ENCODE assay signal across 14 mouse cellular contexts in the genomic region with DNA sequence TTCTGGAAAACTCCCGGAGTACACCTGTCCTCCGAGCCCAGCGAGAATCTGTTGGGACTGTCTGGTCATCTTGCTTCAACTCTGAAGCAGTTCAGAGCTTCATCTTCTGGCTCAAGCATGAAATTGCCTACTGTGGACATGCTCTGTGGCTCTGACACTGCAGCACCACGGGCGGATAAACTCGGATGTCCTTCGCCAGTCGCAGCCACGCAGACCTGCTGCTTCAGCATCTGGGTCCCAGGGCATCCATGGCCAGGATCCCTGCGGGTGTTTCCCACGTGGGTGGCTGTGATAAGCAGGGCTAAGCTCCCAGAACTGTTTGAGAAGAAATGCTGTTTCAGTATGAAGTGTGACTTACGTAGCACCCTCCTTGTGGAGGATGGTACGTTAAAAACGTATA.
"Had no signal": no experiment of that assay in that cellular context is flagged by ENCODE, and none has a peak within 500 bp of the region (broad histone marks: within the 10 kb centered on the region; RNA-seq: fewer than 3 reads in every experiment).

No protein-coding gene starts in this region.

- ATAC-seq: lung, postnatal 0 days; midbrain, embryonic 15.5 days had no signal

- H3K27ac ChIP-seq: limb, embryonic 13.5 days; liver, embryonic 15.5 days; midbrain, embryonic 15.5 days; neural tube, embryonic 12.5 days had no signal

- DNase-seq: kidney, postnatal 36 days; layer of hippocampus, adult 9-11 months; layer of hippocampus, postnatal 36 days; lung, adult 2 months; lung, postnatal 36 days; thymus, adult 18-20 months; thymus, postnatal 25 days had no signal

- H3K27me3 ChIP-seq: liver, embryonic 15.5 days; midbrain, embryonic 15.5 days; neural tube, embryonic 12.5 days had no signal

- H3K4me1 ChIP-seq: limb, embryonic 13.5 days; liver, embryonic 15.5 days; midbrain, embryonic 15.5 days; neural tube, embryonic 12.5 days had no signal

- H3K9ac ChIP-seq: limb, embryonic 13.5 days; liver, embryonic 15.5 days; midbrain, embryonic 15.5 days; neural tube, embryonic 12.5 days had no signal

- H3K36me3 ChIP-seq: limb, embryonic 13.5 days; liver, embryonic 15.5 days; midbrain, embryonic 15.5 days; neural tube, embryonic 12.5 days had no signal

- H3K9me3 ChIP-seq: limb, embryonic 13.5 days; liver, embryonic 15.5 days; megakaryocyte, embryonic 14.5 days; midbrain, embryonic 15.5 days; neural tube, embryonic 12.5 days had no signal

- H3K4me3 ChIP-seq: limb, embryonic 13.5 days; liver, embryonic 15.5 days; megakaryocyte, embryonic 14.5 days; midbrain, embryonic 15.5 days; neural tube, embryonic 12.5 days had no signal

- H3K4me2 ChIP-seq: limb, embryonic 13.5 days; liver, embryonic 15.5 days; midbrain, embryonic 11.5 days; midbrain, embryonic 15.5 days; neural tube, embryonic 12.5 days had no signal
